Mouse (Mus musculus): Measurements from ENCODE around the gene Agxt2. TPM values are rescaled to one million over a fixed set of nuclear protein-coding genes. Genes with fewer than 3 reads are reported as not detected.

The Agxt2 gene
- total RNA-seq, 4 experiments from 2014 or later = not detected

DNA sequence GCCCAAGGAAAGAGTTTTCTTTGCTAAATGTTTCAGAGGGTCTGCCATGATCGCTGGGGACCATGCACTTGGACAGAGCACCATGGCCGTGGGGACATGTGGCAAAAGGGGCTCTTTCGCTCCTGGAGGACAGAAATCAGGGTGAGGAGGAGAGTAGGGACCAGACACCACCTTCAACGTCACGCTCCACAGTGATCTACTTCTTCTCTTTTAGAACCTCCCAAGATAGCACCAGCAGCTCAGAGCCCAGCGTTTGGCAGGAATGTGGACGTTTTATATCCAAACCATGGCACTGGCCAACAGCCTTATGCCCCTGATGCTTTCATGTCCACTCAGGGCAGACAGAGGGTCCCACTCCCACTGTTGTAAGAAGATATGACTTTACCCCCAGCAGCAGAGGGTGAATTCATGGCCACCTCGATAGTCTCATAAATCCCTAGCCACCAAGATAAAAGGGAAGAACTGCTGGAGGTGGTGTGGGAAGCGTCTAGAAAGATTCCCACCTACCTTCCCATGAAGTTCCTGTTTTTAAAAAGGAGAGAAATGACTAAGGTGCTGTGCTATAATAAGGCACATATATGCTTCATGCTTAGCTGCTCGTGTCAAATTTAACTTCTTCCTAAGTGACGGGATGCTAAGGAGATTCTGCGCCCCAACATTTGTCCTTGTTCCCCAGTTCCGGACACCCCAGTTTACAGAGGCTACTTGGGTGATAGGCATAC, 68.4 kb downstream of the Agxt2 start:
- DNase-seq (ENCODE audit: low spot score in 2 of 2) = no peak

GRCm38 (mm10) chr15:10436893-10437292, 78.6 kb downstream of the Agxt2 start:
- DNase-seq (ENCODE audit: low spot score in 2 of 2) = no peak

- no peak for DNase-seq (ENCODE audit: low spot score in 2 of 2)
Measured at GRCm38 (mm10) chr15:10439963-10440362, 81.6 kb downstream of the Agxt2 start.

GRCm38 (mm10) chr15:10441493-10441892, 83.2 kb downstream of the Agxt2 start:
- DNase-seq (ENCODE audit: low spot score in 2 of 2) = no peak

GRCm38 (mm10) chr15:10442275-10442674, 83.9 kb downstream of the Agxt2 start:
- no peak for DNase-seq (ENCODE audit: low spot score in 2 of 2)

GRCm38 (mm10) chr15:10447102-10447501, 88.8 kb downstream of the Agxt2 start:
- DNase-seq (ENCODE audit: low spot score in 2 of 2) = no peak

Other genes with a start within 250 kb of the Agxt2 start
- gene Prlr, start 181.3 kb upstream of the Agxt2 start, total RNA-seq (2022) = under 1 TPM; 0.04 to 0.32 (median 0.16) TPM
- not detected for gene Gm21973, start 33.2 kb upstream of the Agxt2 start, total RNA-seq (2022)
- 10 to 100 TPM; 66.7 to 76.1 (median 74.5) TPM for gene Dnajc21, start 112.0 kb downstream of the Agxt2 start, total RNA-seq (2022)
- gene Brix1, start 127.4 kb downstream of the Agxt2 start, total RNA-seq (2022) = 10 to 100 TPM; 14.5 to 17.0 (median 16.1) TPM
- gene Rad1, start 127.5 kb downstream of the Agxt2 start, total RNA-seq (2022) = 1 to 10 TPM; 3.9 to 7.2 (median 5.7) TPM
- not detected for gene Ttc23l, start 200.1 kb downstream of the Agxt2 start, total RNA-seq (2022)

Data from gastrocnemius, adult 8-10 months (tissue).